Comparison of ENCODE assay signal across 14 mouse cellular contexts in genomic region chr12:27085890-27086289, GRCm38 (mm10).
"Had no signal": no experiment of that assay in that cellular context is flagged by ENCODE, and none has a peak within 500 bp of the region (broad histone marks: within the 10 kb centered on the region; RNA-seq: fewer than 3 reads in every experiment).

No protein-coding gene starts in this region.

- H3K4me3 ChIP-seq: kidney, embryonic 15.5 days; limb, embryonic 13.5 days; myocyte; neural tube, embryonic 15.5 days had no signal

- H3K27me3 ChIP-seq: kidney, embryonic 15.5 days; limb, embryonic 13.5 days; neural tube, embryonic 15.5 days had no signal

- H3K9me3 ChIP-seq: kidney, embryonic 15.5 days; limb, embryonic 13.5 days; neural tube, embryonic 15.5 days had no signal

- H3K4me2 ChIP-seq: kidney, embryonic 15.5 days; limb, embryonic 13.5 days; neural tube, embryonic 15.5 days had no signal

- H3K27ac ChIP-seq: kidney, embryonic 15.5 days; limb, embryonic 13.5 days; liver, embryonic 14.5 days; neural tube, embryonic 15.5 days; stomach, postnatal 0 days had no signal

- DNase-seq: kidney, adult 18-20 months; kidney, postnatal 14 days; layer of hippocampus, adult 9-11 months; layer of hippocampus, postnatal 36 days; lung, adult 18-20 months; right cerebral cortex, adult 18-20 months; right cerebral cortex, postnatal 25 days; thymus, postnatal 4 days had no signal

- H3K9ac ChIP-seq: kidney, embryonic 15.5 days; limb, embryonic 13.5 days; liver, embryonic 14.5 days; neural tube, embryonic 15.5 days had no signal

- H3K36me3 ChIP-seq: kidney, embryonic 15.5 days; limb, embryonic 13.5 days; neural tube, embryonic 15.5 days had no signal
